Mouse (Mus musculus) ovary, postnatal 36 days (tissue): ENCODE measurements at regions not wholly inside any gene's neighbourhood (a gene's known extent, or its start where the extent isn't known, plus 50 kb on each side); places are given as distances from the start of the nearest gene placed in this dataset.
"Not testable (repeated sequence)": the region's sequence is repeated elsewhere in the genome, so short reads cannot be mapped to it uniquely, and the experiment has no call there.

ENCODE experiments used
- DNase-seq: peaks from one replicate; pipeline ENCODE4 v3.0.0; 2022; ENCODE audit warnings: low spot score, mixed read lengths

GRCm38 (mm10) chr3:38320998-38321397 lies 163.6 kb downstream of the Ankrd50 start:
- DNase-seq = no peak

GRCm38 (mm10) chr3:38312834-38313233 lies 171.8 kb downstream of the Ankrd50 start:
- DNase-seq = no peak

GRCm38 (mm10) chr3:38312121-38312520 lies 172.5 kb downstream of the Ankrd50 start:
- no peak for DNase-seq

GRCm38 (mm10) chr3:38299898-38300751 lies 184.5 kb downstream of the Ankrd50 start:
- no peak for DNase-seq

GRCm38 (mm10) chr3:38299236-38299897 lies 185.3 kb downstream of the Ankrd50 start:
- peak; percentile 6 for DNase-seq

- no peak for DNase-seq
These were observed 187.1 kb downstream of the Ankrd50 start for GRCm38 (mm10) chr3:38297499-38297898.

- no peak for DNase-seq
These were observed 195.6 kb downstream of the Ankrd50 start for GRCm38 (mm10) chr3:38289062-38289461.

- no peak for DNase-seq
These were observed 200.9 kb downstream of the Ankrd50 start for GRCm38 (mm10) chr3:38283687-38284124.

GRCm38 (mm10) chr3:38282891-38283290 lies 201.8 kb downstream of the Ankrd50 start:
- DNase-seq = no peak

- DNase-seq = no peak
These were observed 203.0 kb downstream of the Ankrd50 start for GRCm38 (mm10) chr3:38281683-38282082.

GRCm38 (mm10) chr3:38280876-38281275 lies 203.8 kb downstream of the Ankrd50 start:
- DNase-seq = no peak

- no peak for DNase-seq
These were observed 204.5 kb downstream of the Ankrd50 start for GRCm38 (mm10) chr3:38280105-38280504.

GRCm38 (mm10) chr3:38276948-38277504 lies 207.6 kb downstream of the Ankrd50 start:
- DNase-seq = no peak

GRCm38 (mm10) chr3:38275321-38275720 lies 209.3 kb downstream of the Ankrd50 start:
- DNase-seq = no peak

GRCm38 (mm10) chr3:38270742-38271141 lies 213.9 kb downstream of the Ankrd50 start:
- DNase-seq = no peak

- no peak for DNase-seq
These were observed 216.4 kb downstream of the Ankrd50 start for GRCm38 (mm10) chr3:38268226-38268625.

- no peak for DNase-seq
These were observed 221.1 kb downstream of the Ankrd50 start for GRCm38 (mm10) chr3:38263261-38264141.

GRCm38 (mm10) chr3:38261326-38262075 lies 223.1 kb downstream of the Ankrd50 start:
- no peak for DNase-seq

GRCm38 (mm10) chr3:38259223-38259622 lies 225.4 kb downstream of the Ankrd50 start:
- not testable (repeated sequence) for DNase-seq

GRCm38 (mm10) chr3:38257843-38258290 lies 226.8 kb downstream of the Ankrd50 start:
- DNase-seq = no peak
